In the genomic region with DNA sequence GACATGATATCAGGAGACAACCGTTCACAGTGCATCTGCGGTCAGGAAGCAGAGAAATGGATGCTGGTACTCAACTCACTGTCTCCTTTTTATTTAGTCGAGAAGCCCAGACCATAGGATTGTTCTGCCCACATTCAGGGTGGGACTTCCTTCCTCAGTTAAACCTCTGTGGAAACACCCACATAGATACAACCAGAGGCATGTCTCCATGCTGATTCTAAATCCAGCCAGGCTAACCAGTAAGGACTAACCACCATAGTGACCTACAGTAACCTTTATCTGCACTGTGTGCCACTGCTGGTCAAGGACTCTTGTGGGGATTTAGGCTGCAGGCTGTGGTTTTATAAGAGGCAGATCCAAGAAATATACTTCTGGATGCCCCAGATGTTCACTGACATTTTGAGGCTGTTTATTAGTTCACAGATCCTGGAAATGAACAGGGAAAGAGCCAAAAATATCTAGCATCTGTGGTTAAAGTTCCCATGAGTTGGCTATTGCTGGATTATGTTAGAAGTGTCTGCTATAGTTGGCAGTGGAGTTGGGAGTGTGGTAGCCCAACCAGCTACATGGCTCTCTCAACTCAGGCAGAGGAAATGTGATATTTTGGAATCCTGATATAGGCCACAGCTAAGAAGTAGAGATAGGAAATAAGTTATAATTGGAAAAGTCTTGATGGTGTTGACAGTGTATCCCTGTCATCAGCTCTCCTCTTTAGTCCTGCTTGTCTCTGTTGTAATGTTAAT, we compare ENCODE assay signal across 15 mouse cellular contexts.
DNase-seq lines count a peak whose midpoint lies in the region; ATAC-seq and TF ChIP-seq lines count a peak whose summit lies in the region.
"Had no signal": no experiment of that assay in that cellular context is flagged by ENCODE, and none has a peak within 500 bp of the region (broad histone marks: within the 10 kb centered on the region; RNA-seq: fewer than 3 reads in every experiment).

No protein-coding gene starts in this region.

- 0 out of 2 replicates have a peak overlapping the region, but pooled peaks have one; percentile 11 for H3K27ac ChIP-seq in left cerebral cortex, adult 2 months
- H3K27ac ChIP-seq in heart, embryonic 12.5 days (ENCODE audit: poor library complexity, severe bottlenecking), result peak overlapping the region; percentile 85
- peak overlapping the region; percentile 35; the same call in 1 of the 2 replicates for H3K27ac ChIP-seq in neural tube, embryonic 14.5 days (ENCODE audit: low read depth, low read length)
- no peak overlapping the region for H3K27ac ChIP-seq in intestine, postnatal 0 days (ENCODE audit: low read depth, low read length)
- H3K27ac ChIP-seq in liver, embryonic 12.5 days, result no peak overlapping the region
- H3K27ac ChIP-seq: embryonic facial prominence, embryonic 12.5 days; hindbrain, embryonic 15.5 days; kidney, postnatal 0 days; liver, embryonic 13.5 days; macrophage; stomach, embryonic 15.5 days had no signal

- intact Hi-C loops in left cerebral cortex, adult 2 months (cut with DNase I), result no loop called here
- intact Hi-C loops in left cerebral cortex, postnatal 25 days (cut with DNase I), result no loop called here

- H3K9ac ChIP-seq in heart, embryonic 12.5 days, result no peak overlapping the region
- H3K9ac ChIP-seq in neural tube, embryonic 14.5 days (replicated peaks; ENCODE audit: low read depth, low read length), result no peak overlapping the region
- no peak overlapping the region for H3K9ac ChIP-seq in intestine, postnatal 0 days (ENCODE audit: low read depth, low read length)
- H3K9ac ChIP-seq in liver, embryonic 12.5 days, result no peak overlapping the region
- H3K9ac ChIP-seq: embryonic facial prominence, embryonic 12.5 days; hindbrain, embryonic 15.5 days; liver, embryonic 13.5 days; stomach, embryonic 15.5 days had no signal

- H3K4me2 ChIP-seq in heart, embryonic 12.5 days, result 0 out of 2 replicates have a peak overlapping the region, but pooled peaks have one; percentile 25
- no peak overlapping the region for H3K4me2 ChIP-seq in neural tube, embryonic 14.5 days (ENCODE audit: low read depth, low read length)
- no peak overlapping the region for H3K4me2 ChIP-seq in intestine, postnatal 0 days (replicated peaks; ENCODE audit: low read depth)
- H3K4me2 ChIP-seq in liver, embryonic 12.5 days, result no peak overlapping the region
- H3K4me2 ChIP-seq: embryonic facial prominence, embryonic 12.5 days; hindbrain, embryonic 15.5 days; liver, embryonic 13.5 days; stomach, embryonic 15.5 days had no signal

- no peak for DNase-seq in left cerebral cortex, adult 2 months (ENCODE audit: extremely low spot score in 1 of 2, low spot score in 2 of 2)
- DNase-seq in left cerebral cortex, postnatal 25 days (ENCODE audit: low spot score in 2 of 2), result no peak
- DNase-seq in Patski (ENCODE audit: low read depth, low spot score), result peak; percentile 17
- DNase-seq: adrenal gland, postnatal 14 days; cerebellum, adult 11-12 months; liver, embryonic 13.5 days had no signal

- WGBS in heart, embryonic 12.5 days, result 72% methylated on average over 3 of the region's 3 CpGs
- 90% methylated on average over 3 of the region's 3 CpGs for whole genome bisulfite sequencing in neural tube, embryonic 14.5 days
- 87% methylated on average over 3 of the region's 3 CpGs for WGBS in intestine, postnatal 0 days
- 56% methylated on average over 3 of the region's 3 CpGs for WGBS in liver, embryonic 12.5 days (ENCODE audit: insufficient replicate concordance)

- no peak overlapping the region for H3K4me3 ChIP-seq in left cerebral cortex, adult 2 months
- H3K4me3 ChIP-seq in heart, embryonic 12.5 days, result no peak overlapping the region
- H3K4me3 ChIP-seq in neural tube, embryonic 14.5 days (ENCODE audit: low read depth, low read length), result no peak overlapping the region
- H3K4me3 ChIP-seq in intestine, postnatal 0 days (ENCODE audit: low read depth, low read length), result no peak overlapping the region
- H3K4me3 ChIP-seq in liver, embryonic 12.5 days, result no peak overlapping the region
- H3K4me3 ChIP-seq: embryonic facial prominence, embryonic 12.5 days; hindbrain, embryonic 15.5 days; liver, embryonic 13.5 days; stomach, embryonic 15.5 days had no signal

- H3K4me1 ChIP-seq in heart, embryonic 12.5 days (replicated peaks), result peaks cover 83% of the 10 kb centered on the region
- peaks cover 5% of the 10 kb centered on the region; the same call in 1 of the 2 replicates for H3K4me1 ChIP-seq in neural tube, embryonic 14.5 days (ENCODE audit: control insufficient read depth, insufficient read depth, low read length)
- H3K4me1 ChIP-seq in intestine, postnatal 0 days (replicated peaks; ENCODE audit: control insufficient read depth, insufficient read depth, low read length), result 0 out of 2 replicates have a peak, but pooled peaks cover 6% of the 10 kb centered on the region
- peaks cover 13% of the 10 kb centered on the region for H3K4me1 ChIP-seq in liver, embryonic 12.5 days
- H3K4me1 ChIP-seq: hindbrain, embryonic 15.5 days; stomach, embryonic 15.5 days had no signal

- ATAC-seq in Patski, result peak; percentile 45
- peak; percentile 18; the same call in 1 of the 2 replicates for ATAC-seq in heart, embryonic 12.5 days (ENCODE audit: insufficient number of reproducible peaks, low FRiP score)
- ATAC-seq in neural tube, embryonic 14.5 days (ENCODE audit: low read depth), result peak; percentile 22; the same call in 1 of the 2 replicates
- no peak for ATAC-seq in intestine, postnatal 0 days
- no peak for ATAC-seq in liver, embryonic 12.5 days

- CTCF ChIA-PET in Patski (lab: Charles Lee), result no interaction called here

- in situ Hi-C loops in Patski (cut with MboI; ENCODE audit: low pct_unique_long_range_greater_than_20kb), result no loop called here

- TF ChIP-seq CTCF in left cerebral cortex, adult 2 months (IDR thresholded peaks at IDR 0.05), result no peak
- TF ChIP-seq CTCF in Patski (IDR thresholded peaks at IDR 0.05), result no peak
- TF ChIP-seq CTCF in intestine, postnatal 0 days (IDR thresholded peaks at IDR 0.05; ENCODE audit: low read depth), result no peak

- POLR2A ChIA-PET in Patski (lab: Charles Lee), result interaction anchor here (0.6 kb wide), 1 partner anchor 112 kb away, joined by 3 read pairs; no protein-coding TSS in a partner anchor

- H3K9me3 ChIP-seq in heart, embryonic 12.5 days (replicated peaks), result no peaks in the 10 kb centered on the region
- no peaks in the 10 kb centered on the region for H3K9me3 ChIP-seq in neural tube, embryonic 14.5 days (ENCODE audit: control insufficient read depth, low read length)
- H3K9me3 ChIP-seq in intestine, postnatal 0 days (ENCODE audit: control insufficient read depth), result no peaks in the 10 kb centered on the region
- H3K9me3 ChIP-seq in liver, embryonic 12.5 days (replicated peaks), result no peaks in the 10 kb centered on the region
- H3K9me3 ChIP-seq: embryonic facial prominence, embryonic 12.5 days; hindbrain, embryonic 15.5 days; liver, embryonic 13.5 days; stomach, embryonic 15.5 days had no signal

- no peaks in the 10 kb centered on the region for H3K27me3 ChIP-seq in Patski
- no peaks in the 10 kb centered on the region for H3K27me3 ChIP-seq in heart, embryonic 12.5 days (replicated peaks)
- no peaks in the 10 kb centered on the region for H3K27me3 ChIP-seq in neural tube, embryonic 14.5 days (ENCODE audit: control insufficient read depth, insufficient read depth, low read length)
- no peaks in the 10 kb centered on the region for H3K27me3 ChIP-seq in intestine, postnatal 0 days (replicated peaks; ENCODE audit: control insufficient read depth, insufficient read depth, low read length)
- H3K27me3 ChIP-seq in liver, embryonic 12.5 days (replicated peaks), result no peaks in the 10 kb centered on the region
- H3K27me3 ChIP-seq: embryonic facial prominence, embryonic 12.5 days; hindbrain, embryonic 15.5 days; liver, embryonic 13.5 days; stomach, embryonic 15.5 days had no signal

- no peaks in the 10 kb centered on the region for H3K36me3 ChIP-seq in heart, embryonic 12.5 days
- no peaks in the 10 kb centered on the region for H3K36me3 ChIP-seq in neural tube, embryonic 14.5 days (ENCODE audit: control insufficient read depth, insufficient read depth, low read length)
- no peaks in the 10 kb centered on the region for H3K36me3 ChIP-seq in intestine, postnatal 0 days (ENCODE audit: control insufficient read depth, insufficient read depth)
- H3K36me3 ChIP-seq in liver, embryonic 12.5 days, result no peaks in the 10 kb centered on the region
- H3K36me3 ChIP-seq: embryonic facial prominence, embryonic 12.5 days; hindbrain, embryonic 15.5 days; liver, embryonic 13.5 days; stomach, embryonic 15.5 days had no signal

Comparison
In these comparisons a context has a peak if more than half of its experiments do, and no peak if none do; other contexts are left out.
1. H3K27ac ChIP-seq: peak in left cerebral cortex, adult 2 months (single experiment), heart, embryonic 12.5 days (single experiment) and neural tube, embryonic 14.5 days (single experiment); none in intestine, postnatal 0 days (single experiment) and liver, embryonic 12.5 days (single experiment).
2. ATAC-seq: peak in Patski (single experiment), heart, embryonic 12.5 days (single experiment) and neural tube, embryonic 14.5 days (single experiment); none in intestine, postnatal 0 days (single experiment) and liver, embryonic 12.5 days (single experiment).